Mouse (Mus musculus): ENCODE measurements around the gene Svs2. TPM values are rescaled to one million over a fixed set of nuclear protein-coding genes. Genes with fewer than 3 reads are reported as not detected.

Svs2 gene
- total and polyA plus RNA-seq, 2 experiments from 2014 or later, result not detected

- peak; percentile 43 for TF ChIP-seq CTCF (IDR thresholded peaks at IDR 0.05; ENCODE audit: low read depth)
- TF ChIP-seq EP300 (IDR thresholded peaks at IDR 0.05; ENCODE audit: low read depth), result no peak
- no peak for DNase-seq (ENCODE audit: low spot score)
- no peak overlapping the region for H3K27ac ChIP-seq (ENCODE audit: low read depth)
- H3K9me3 ChIP-seq (replicated peaks; ENCODE audit: control insufficient read depth, low read length), result no peaks in the 10 kb centered on the region
- H3K27me3 ChIP-seq (ENCODE audit: control insufficient read depth, insufficient read depth, low read length), result peaks cover 4% of the 10 kb centered on the region; the same call in 1 of the 2 replicates
- no peak overlapping the region for H3K4me3 ChIP-seq (ENCODE audit: low read depth, low read length)
- no peaks in the 10 kb centered on the region for H3K36me3 ChIP-seq (replicated peaks; ENCODE audit: control insufficient read depth, insufficient read depth, low read length)
- no peaks in the 10 kb centered on the region for H3K4me1 ChIP-seq (ENCODE audit: control insufficient read depth, insufficient read depth)
- no peak overlapping the region for H3K9ac ChIP-seq (replicated peaks; ENCODE audit: low read depth, low read length)
- ATAC-seq (ENCODE audit: insufficient read depth, low read depth), result no peak
- 31% methylated on average over 5 of the region's 5 CpGs for WGBS
- H3K4me2 ChIP-seq (ENCODE audit: low read depth, low read length), result no peak overlapping the region
Measured at GRCm38 (mm10) chr2:164188722-164189121, 49.5 kb downstream of the Svs2 start.

Other genes starting within 250 kb of the Svs2 start
- gene Ywhab, start 243.5 kb downstream of the Svs2 start, total RNA-seq (2014; rRNA removed; ENCODE audit: low replicate concordance), result 31.8 and 35.0 TPM in 2 replicates
- gene Ywhab, start 243.5 kb downstream of the Svs2 start, polyA plus RNA-seq (2015; fragmentation: Nextera tagmentation; extraction: Ambion mirVana), result 157 and 158 TPM in 2 replicates
- gene Pabpc1l, start 213.0 kb downstream of the Svs2 start, total RNA-seq (2014; rRNA removed; ENCODE audit: low replicate concordance), result not detected in 2 replicates
- 0.56 and 1.0 TPM in 2 replicates for gene Pabpc1l, start 213.0 kb downstream of the Svs2 start, polyA plus RNA-seq (2015; fragmentation: Nextera tagmentation; extraction: Ambion mirVana)
- 16.6 and 19.4 TPM in 2 replicates for gene Stk4, start 168.1 kb downstream of the Svs2 start, total RNA-seq (2014; rRNA removed; ENCODE audit: low replicate concordance)
- gene Stk4, start 168.1 kb downstream of the Svs2 start, polyA plus RNA-seq (2015; fragmentation: Nextera tagmentation; extraction: Ambion mirVana), result 8.6 TPM in 2 replicates
- 46.6 and 58.8 TPM in 2 replicates for gene Tomm34, start 167.3 kb downstream of the Svs2 start, total RNA-seq (2014; rRNA removed; ENCODE audit: low replicate concordance)
- 34.8 and 35.1 TPM in 2 replicates for gene Tomm34, start 167.3 kb downstream of the Svs2 start, polyA plus RNA-seq (2015; fragmentation: Nextera tagmentation; extraction: Ambion mirVana)
- gene Kcns1, start 67.4 kb downstream of the Svs2 start, total RNA-seq (2014; rRNA removed; ENCODE audit: low replicate concordance), result 0.23 TPM in 1 of 2 replicates, not detected in the other
- 0.04 and 0.05 TPM in 2 replicates for gene Kcns1, start 67.4 kb downstream of the Svs2 start, polyA plus RNA-seq (2015; fragmentation: Nextera tagmentation; extraction: Ambion mirVana)
- gene Wfdc5, start 55.7 kb downstream of the Svs2 start, total RNA-seq (2014; rRNA removed; ENCODE audit: low replicate concordance), result not detected in 2 replicates
- gene Wfdc5, start 55.7 kb downstream of the Svs2 start, polyA plus RNA-seq (2015; fragmentation: Nextera tagmentation; extraction: Ambion mirVana), result not detected in 2 replicates
- gene Wfdc12, start 47.9 kb downstream of the Svs2 start, total RNA-seq (2014; rRNA removed; ENCODE audit: low replicate concordance), result not detected in 2 replicates
- gene Wfdc12, start 47.9 kb downstream of the Svs2 start, polyA plus RNA-seq (2015; fragmentation: Nextera tagmentation; extraction: Ambion mirVana), result not detected in 2 replicates
- not detected in 2 replicates for gene Wfdc15a, start 38.3 kb downstream of the Svs2 start, total RNA-seq (2014; rRNA removed; ENCODE audit: low replicate concordance)
- not detected in 2 replicates for gene Wfdc15a, start 38.3 kb downstream of the Svs2 start, polyA plus RNA-seq (2015; fragmentation: Nextera tagmentation; extraction: Ambion mirVana)
- gene Wfdc15b, start 16.8 kb downstream of the Svs2 start, total RNA-seq (2014; rRNA removed; ENCODE audit: low replicate concordance), result not detected in 2 replicates
- gene Wfdc15b, start 16.8 kb downstream of the Svs2 start, polyA plus RNA-seq (2015; fragmentation: Nextera tagmentation; extraction: Ambion mirVana), result not detected in 2 replicates
- not detected in 2 replicates for gene Svs3b, start 18.2 kb upstream of the Svs2 start, total RNA-seq (2014; rRNA removed; ENCODE audit: low replicate concordance)
- gene Svs3b, start 18.2 kb upstream of the Svs2 start, polyA plus RNA-seq (2015; fragmentation: Nextera tagmentation; extraction: Ambion mirVana), result not detected in 2 replicates
- not detected in 2 replicates for gene Svs4, start 40.0 kb upstream of the Svs2 start, total RNA-seq (2014; rRNA removed; ENCODE audit: low replicate concordance)
- not detected in 2 replicates for gene Svs4, start 40.0 kb upstream of the Svs2 start, polyA plus RNA-seq (2015; fragmentation: Nextera tagmentation; extraction: Ambion mirVana)
- gene Svs3a, start 50.8 kb upstream of the Svs2 start, total RNA-seq (2014; rRNA removed; ENCODE audit: low replicate concordance), result not detected in 2 replicates
- not detected in 2 replicates for gene Svs3a, start 50.8 kb upstream of the Svs2 start, polyA plus RNA-seq (2015; fragmentation: Nextera tagmentation; extraction: Ambion mirVana)
- not detected in 2 replicates for gene Svs6, start 78.3 kb upstream of the Svs2 start, total RNA-seq (2014; rRNA removed; ENCODE audit: low replicate concordance)
- not detected in 2 replicates for gene Svs6, start 78.3 kb upstream of the Svs2 start, polyA plus RNA-seq (2015; fragmentation: Nextera tagmentation; extraction: Ambion mirVana)
- gene Svs5, start 94.3 kb upstream of the Svs2 start, total RNA-seq (2014; rRNA removed; ENCODE audit: low replicate concordance), result not detected in 2 replicates
- not detected in 2 replicates for gene Svs5, start 94.3 kb upstream of the Svs2 start, polyA plus RNA-seq (2015; fragmentation: Nextera tagmentation; extraction: Ambion mirVana)
- gene Slpi, start 150.6 kb upstream of the Svs2 start, total RNA-seq (2014; rRNA removed; ENCODE audit: low replicate concordance), result not detected in 2 replicates
- 2.0 and 3.7 TPM in 2 replicates for gene Slpi, start 150.6 kb upstream of the Svs2 start, polyA plus RNA-seq (2015; fragmentation: Nextera tagmentation; extraction: Ambion mirVana)
- gene Rbpjl, start 164.7 kb upstream of the Svs2 start, total RNA-seq (2014; rRNA removed; ENCODE audit: low replicate concordance), result not detected in 2 replicates
- 0.04 and 0.05 TPM in 2 replicates for gene Rbpjl, start 164.7 kb upstream of the Svs2 start, polyA plus RNA-seq (2015; fragmentation: Nextera tagmentation; extraction: Ambion mirVana)
- 1.7 and 3.3 TPM in 2 replicates for gene Matn4, start 166.7 kb upstream of the Svs2 start, total RNA-seq (2014; rRNA removed; ENCODE audit: low replicate concordance)
- gene Matn4, start 166.7 kb upstream of the Svs2 start, polyA plus RNA-seq (2015; fragmentation: Nextera tagmentation; extraction: Ambion mirVana), result 1.1 and 1.5 TPM in 2 replicates
- gene Sdc4, start 205.4 kb upstream of the Svs2 start, total RNA-seq (2014; rRNA removed; ENCODE audit: low replicate concordance), result 42.2 and 46.5 TPM in 2 replicates
- 30.4 and 30.7 TPM in 2 replicates for gene Sdc4, start 205.4 kb upstream of the Svs2 start, polyA plus RNA-seq (2015; fragmentation: Nextera tagmentation; extraction: Ambion mirVana)
- 71.8 and 87.9 TPM in 2 replicates for gene Sys1, start 218.5 kb upstream of the Svs2 start, total RNA-seq (2014; rRNA removed; ENCODE audit: low replicate concordance)
- gene Sys1, start 218.5 kb upstream of the Svs2 start, polyA plus RNA-seq (2015; fragmentation: Nextera tagmentation; extraction: Ambion mirVana), result 37.6 and 39.1 TPM in 2 replicates
- gene Gm20458, start 222.5 kb upstream of the Svs2 start, total RNA-seq (2014; rRNA removed; ENCODE audit: low replicate concordance), result 6.7 and 34.3 TPM in 2 replicates
- gene Gm20458, start 222.5 kb upstream of the Svs2 start, polyA plus RNA-seq (2015; fragmentation: Nextera tagmentation; extraction: Ambion mirVana), result 15.4 and 15.5 TPM in 2 replicates
- not detected in 2 replicates for gene Trp53tg5, start 235.3 kb upstream of the Svs2 start, total RNA-seq (2014; rRNA removed; ENCODE audit: low replicate concordance)
- gene Trp53tg5, start 235.3 kb upstream of the Svs2 start, polyA plus RNA-seq (2015; fragmentation: Nextera tagmentation; extraction: Ambion mirVana), result not detected in 2 replicates
- gene Dbndd2, start 247.6 kb upstream of the Svs2 start, total RNA-seq (2014; rRNA removed; ENCODE audit: low replicate concordance), result 22.3 and 26.6 TPM in 2 replicates
- gene Dbndd2, start 247.6 kb upstream of the Svs2 start, polyA plus RNA-seq (2015; fragmentation: Nextera tagmentation; extraction: Ambion mirVana), result 16.8 and 16.9 TPM in 2 replicates